In genomic region chr11:54998284-54998683, GRCm38 (mm10) we compare ENCODE assay signal across 9 mouse cellular contexts. TPM values are rescaled to one million over a fixed set of nuclear protein-coding genes. Genes with fewer than 3 reads are reported as not detected.
DNase-seq lines count a peak whose midpoint lies in the region; ATAC-seq lines count a peak whose summit lies in the region.
"Had no signal": no experiment of that assay in that cellular context is flagged by ENCODE, and none has a peak within 500 bp of the region (broad histone marks: within the 10 kb centered on the region; RNA-seq: fewer than 3 reads in every experiment).

No protein-coding gene starts in this region.

- no peak overlapping the region for H3K9ac ChIP-seq in hindbrain, embryonic 11.5 days (ENCODE audit: low read depth, low read length)
- H3K9ac ChIP-seq: limb, embryonic 13.5 days had no signal

- H3K4me1 ChIP-seq in hindbrain, embryonic 11.5 days (replicated peaks; ENCODE audit: control insufficient read depth, insufficient read depth, low read length), result no peaks in the 10 kb centered on the region
- H3K4me1 ChIP-seq: limb, embryonic 13.5 days had no signal

- H3K4me3 ChIP-seq in hindbrain, embryonic 11.5 days (ENCODE audit: low read depth, low read length), result no peak overlapping the region
- H3K4me3 ChIP-seq: limb, embryonic 13.5 days had no signal

- ATAC-seq in hindbrain, embryonic 11.5 days (ENCODE audit: low FRiP score), result 0 out of 2 replicates have a peak, but pooled peaks have one; percentile 40

- 4% methylated on average over 12 of the region's 12 CpGs for WGBS in hindbrain, embryonic 11.5 days

- H3K36me3 ChIP-seq in hindbrain, embryonic 11.5 days (ENCODE audit: control insufficient read depth, insufficient read depth, low read length), result no peaks in the 10 kb centered on the region

- peak; percentile 56 for DNase-seq in MEL-GATA-1-ER (ENCODE audit: extremely low read depth, low read depth)
- peak; percentile 56 for DNase-seq in cerebellum, adult 11-12 months
- DNase-seq in forelimb bud, embryonic 11.5 days (ENCODE audit: low read depth, low spot score), result peak; percentile 69
- DNase-seq in hindbrain, embryonic 11.5 days (ENCODE audit: low spot score), result peak; percentile 76
- DNase-seq in layer of hippocampus, adult 9-11 months, result peak; percentile 45
- DNase-seq in lung, postnatal 25 days (ENCODE audit: low spot score), result peak; percentile 67
- DNase-seq in retina, postnatal 7 days (ENCODE audit: low read depth, low spot score), result peak; percentile 48
- DNase-seq in urinary bladder, postnatal 25 days (ENCODE audit: low spot score), result peak; percentile 43

- no peaks in the 10 kb centered on the region for H3K27me3 ChIP-seq in hindbrain, embryonic 11.5 days (ENCODE audit: control insufficient read depth, insufficient read depth, low read length)
- H3K27me3 ChIP-seq: limb, embryonic 13.5 days had no signal

- no peak overlapping the region for H3K4me2 ChIP-seq in hindbrain, embryonic 11.5 days (replicated peaks; ENCODE audit: low read depth, low read length)
- H3K4me2 ChIP-seq: limb, embryonic 13.5 days had no signal

- H3K27ac ChIP-seq in hindbrain, embryonic 11.5 days (ENCODE audit: low read depth, low read length), result no peak overlapping the region
- H3K27ac ChIP-seq: limb, embryonic 13.5 days had no signal

- no peaks in the 10 kb centered on the region for H3K9me3 ChIP-seq in hindbrain, embryonic 11.5 days (ENCODE audit: control insufficient read depth, low read length)

RNA-seq across cellular contexts. Expression of gene Anxa6, which starts 35.0 kb away (rescaled TPM):
- 90.2 and 91.6 TPM in 2 replicates for polyA plus RNA-seq in hindbrain, embryonic 11.5 days (2014; fragmentation: Nextera tagmentation; extraction: Ambion mirVana)

RNA-seq across cellular contexts. Expression of gene Tnip1, which starts 35.6 kb away (rescaled TPM):
- polyA plus RNA-seq in hindbrain, embryonic 11.5 days (2014; fragmentation: Nextera tagmentation; extraction: Ambion mirVana), result 9.8 and 10.3 TPM in 2 replicates
